Mouse (Mus musculus): ENCODE data around the gene Gm49318.
A peak's percentile ranks its signal among the peaks of the same experiment; 100 is the strongest.

DNA sequence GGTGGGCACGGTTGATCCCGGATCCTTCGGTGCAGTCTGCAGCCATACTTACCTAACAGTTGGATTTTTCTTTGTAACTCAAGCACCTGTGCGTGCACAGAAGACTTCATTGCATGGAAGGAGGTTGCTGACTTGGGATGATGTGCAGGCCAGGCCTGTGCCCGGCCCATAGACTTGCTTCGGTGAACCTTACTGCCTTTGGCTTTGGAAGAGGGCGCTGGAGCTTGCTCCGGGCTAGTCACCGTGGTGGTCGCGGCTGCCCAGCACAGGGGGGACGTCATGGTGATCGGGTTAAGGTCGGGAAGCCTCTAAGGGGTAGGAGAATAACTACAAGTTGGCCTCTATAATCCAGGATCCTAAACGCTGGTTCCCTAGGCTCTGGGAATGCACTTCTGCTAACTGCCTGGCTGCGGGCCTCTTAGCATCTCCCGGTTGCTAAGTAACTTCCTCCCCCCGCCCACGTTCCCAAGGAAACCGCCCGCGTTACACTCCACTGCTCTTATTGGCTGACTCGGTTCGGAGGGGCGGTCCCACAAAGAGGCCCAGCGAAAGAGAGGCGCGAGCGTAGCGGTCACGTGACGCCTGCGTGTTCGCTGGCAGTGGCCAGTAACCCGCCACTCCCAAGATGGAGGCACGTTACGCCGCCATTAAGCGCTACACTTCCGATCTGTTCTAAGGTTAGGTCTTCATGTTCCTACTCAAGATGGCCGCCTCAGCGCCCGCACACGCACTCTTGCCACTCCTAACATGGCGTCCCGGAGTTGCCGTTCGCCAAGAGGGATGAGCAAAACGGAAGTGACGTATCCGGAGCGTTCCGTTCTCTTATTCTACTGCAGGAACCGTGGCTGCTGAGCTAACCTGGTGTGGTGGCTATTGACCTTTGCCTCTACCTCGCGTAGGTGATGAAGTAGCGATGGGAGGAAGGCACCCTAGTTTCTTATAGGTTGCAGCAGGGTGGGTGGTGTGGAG lies 68.6 kb downstream of the Gm49318 start, which contains the start of the genes Ccdc151 and Prkcsh:
- TF ChIP-seq CTCF (IDR thresholded peaks at IDR 0.05; ENCODE audit: control insufficient read depth, insufficient read depth, insufficient replicate concordance, low read depth, low read length) (0 out of 2 replicates have a peak, but pooled peaks have one; percentile 4), POLR2A (IDR thresholded peaks at IDR 0.05; ENCODE audit: control insufficient read depth, low read depth, low read length) (peak; percentile 81)
